Mouse (Mus musculus) erythroblast, embryonic 14.5 days (primary cell): Measurements from ENCODE around the gene Rce1. TPM values are rescaled to one million over a fixed set of nuclear protein-coding genes. Genes with fewer than 3 reads are reported as not detected.

Source experiments
- H3K27me3 ChIP-seq: 2 replicates; pipeline ENCODE4 v1.6.1; 2012; ENCODE audit warnings: inconsistent platforms; ENCODE audit not compliant: control insufficient read depth
- H3K36me3 ChIP-seq: 2 replicates; pipeline ENCODE4 v1.6.1; 2012; ENCODE audit warnings: mild to moderate bottlenecking, inconsistent platforms; ENCODE audit not compliant: control insufficient read depth
- H3K4me1 ChIP-seq: 2 replicates; pipeline ENCODE4 v1.6.1; 2012; ENCODE audit warnings: inconsistent platforms; ENCODE audit not compliant: control insufficient read depth
- H3K4me3 ChIP-seq: replicated peaks from 2 replicates; pipeline ENCODE3; 2012; ENCODE audit warnings: moderate library complexity, mild to moderate bottlenecking, inconsistent platforms
- H3K9me3 ChIP-seq: 2 replicates; pipeline ENCODE4 v1.6.1; 2012; ENCODE audit warnings: low read length, inconsistent platforms, mixed read lengths; ENCODE audit not compliant: control insufficient read depth
- GATA1 ChIP-seq: IDR thresholded peaks from 2 replicates; pipeline ENCODE4 v1.6.1; 2012; ENCODE audit warnings: low read length, inconsistent platforms, mixed read lengths
- TAL1 ChIP-seq: IDR thresholded peaks from 3 replicates; pipeline ENCODE4 v1.6.1; 2012; ENCODE audit warnings: low read length, inconsistent platforms, mixed read lengths
- polyA plus RNA-seq: library from polyadenylated mRNA; stranded (reverse); fragments of >175 nt; gene quantifications from 2 replicates; pipeline ENCODE4 v1.2.3, GENCODE M21; 2012

Rce1 gene
- polyA plus RNA-seq, 1 experiment = 2.8 TPM

DNA sequence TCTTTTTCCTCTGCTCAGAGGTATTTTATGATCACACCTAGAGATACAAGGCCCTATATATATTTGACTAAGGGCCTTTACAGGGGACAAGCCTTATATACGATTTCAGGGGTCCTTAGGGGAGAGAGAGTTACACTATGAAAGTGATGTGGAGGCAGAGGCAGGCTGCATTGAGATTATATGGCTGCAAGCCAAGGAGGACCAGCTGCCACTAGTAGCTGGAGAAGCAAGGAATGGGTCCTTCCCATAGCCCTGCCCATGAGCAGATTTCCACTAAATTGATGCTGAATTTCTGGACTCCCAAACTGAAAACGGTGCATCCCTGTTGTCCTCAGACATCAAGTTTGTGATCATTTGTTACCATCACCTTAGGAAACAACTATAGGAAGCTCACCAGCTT lies 41.6 kb downstream of the Rce1 start:
- no peak overlapping the region for H3K4me3 ChIP-seq
- no peaks in the 10 kb centered on the region for H3K9me3 ChIP-seq
- H3K27me3 ChIP-seq = peaks cover 8% of the 10 kb centered on the region; the same call in 1 of the 2 replicates
- peaks cover 3% of the 10 kb centered on the region for H3K36me3 ChIP-seq
- peaks cover 7% of the 10 kb centered on the region for H3K4me1 ChIP-seq
- TF ChIP-seq TAL1 (no peak), GATA1 (no peak)

DNA sequence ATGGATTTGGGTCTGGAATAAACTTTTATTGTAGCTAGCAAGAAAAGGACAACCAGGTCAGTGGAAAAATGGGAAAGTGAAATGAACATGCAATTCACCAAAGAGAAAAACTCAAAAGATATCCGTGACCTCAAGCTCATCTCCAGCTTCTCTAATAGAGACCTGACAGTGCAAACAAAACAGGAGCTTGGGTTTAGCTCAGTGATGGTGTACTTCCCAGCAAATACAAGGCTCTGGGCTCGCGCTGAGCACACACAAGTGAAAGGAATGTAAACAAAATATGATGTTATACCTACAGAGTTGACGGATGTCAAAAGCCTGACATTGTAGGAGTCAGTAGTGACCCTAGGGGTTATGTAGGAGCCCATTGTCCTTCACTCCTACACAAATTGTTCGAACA lies 46.1 kb downstream of the Rce1 start:
- Histone ChIP-seq H3K9me3 (no peaks in the 10 kb centered on the region), H3K4me3 (no peak overlapping the region), H3K4me1 (peaks cover 35% of the 10 kb centered on the region), H3K36me3 (peaks cover 11% of the 10 kb centered on the region), H3K27me3 (no peaks in the 10 kb centered on the region)
- TF ChIP-seq GATA1 (no peak), TAL1 (no peak)

DNA sequence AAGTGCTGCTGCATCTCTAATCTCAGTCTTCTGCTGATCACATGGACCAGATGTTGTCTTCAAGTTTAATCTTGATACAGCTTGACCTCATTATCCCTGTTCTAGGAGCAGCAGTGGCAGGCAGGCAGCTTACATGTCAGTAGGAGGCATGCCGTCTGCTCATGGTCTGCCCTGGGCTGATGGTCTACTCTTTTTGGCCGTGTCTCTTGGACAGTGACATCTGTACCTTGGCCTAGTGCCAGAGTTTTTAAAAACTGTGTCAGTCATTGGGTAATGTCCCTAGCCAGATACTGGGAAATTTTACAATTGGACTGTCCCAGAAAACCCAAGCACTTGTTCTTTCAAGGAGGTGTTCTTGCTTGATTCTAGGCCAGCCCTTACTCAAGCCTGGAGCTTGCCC lies 46.6 kb downstream of the Rce1 start:
- Histone ChIP-seq H3K4me3 (no peak overlapping the region), H3K27me3 (no peaks in the 10 kb centered on the region), H3K9me3 (no peaks in the 10 kb centered on the region), H3K4me1 (peaks cover 40% of the 10 kb centered on the region), H3K36me3 (peaks cover 15% of the 10 kb centered on the region)
- no peak for TF ChIP-seq TAL1
- no peak for TF ChIP-seq GATA1

DNA sequence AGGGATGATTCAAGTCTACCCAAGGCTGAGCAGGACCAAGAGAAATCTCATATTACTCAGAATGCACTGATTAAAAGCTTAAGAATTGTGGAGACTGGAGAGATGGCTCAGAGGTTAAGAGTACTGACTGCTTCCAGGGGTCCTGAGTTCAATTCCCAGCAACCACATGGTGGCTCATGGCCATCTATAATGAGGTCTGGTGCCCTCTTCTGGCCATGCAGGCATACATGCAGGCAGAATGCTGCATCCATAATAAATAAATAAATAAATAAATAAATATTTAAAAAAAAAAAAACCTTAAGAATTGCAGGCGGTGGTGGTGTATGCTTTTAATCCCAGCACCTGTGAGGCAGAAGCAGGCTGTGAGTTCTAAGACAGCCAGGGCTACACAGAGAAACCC lies 52.2 kb downstream of the Rce1 start:
- no peak for TF ChIP-seq TAL1
- TF ChIP-seq GATA1 = no peak
- Histone ChIP-seq H3K36me3 (peaks cover 48% of the 10 kb centered on the region), H3K9me3 (no peaks in the 10 kb centered on the region), H3K4me1 (peaks cover 86% of the 10 kb centered on the region), H3K27me3 (no peaks in the 10 kb centered on the region), H3K4me3 (no peak overlapping the region)

Other genes starting within 250 kb of the Rce1 start
- gene Kdm2a, start 227.4 kb downstream of the Rce1 start, polyA plus RNA-seq = 1.3 and 2.7 TPM in 2 replicates
- not detected in 2 replicates for gene Rhod, start 186.2 kb downstream of the Rce1 start, polyA plus RNA-seq
- gene Syt12, start 148.2 kb downstream of the Rce1 start, polyA plus RNA-seq = not detected in 2 replicates
- gene 2010003K11Rik, start 127.1 kb downstream of the Rce1 start, polyA plus RNA-seq = not detected in 2 replicates
- 18.5 and 18.7 TPM in 2 replicates for gene Pcx, start 115.2 kb downstream of the Rce1 start, polyA plus RNA-seq
- gene Lrfn4, start 10.0 kb downstream of the Rce1 start, polyA plus RNA-seq = 0.18 and 0.26 TPM in 2 replicates
- 0.18 TPM in 1 of 2 replicates, not detected in the other for gene Gm960, start 73.0 kb upstream of the Rce1 start, polyA plus RNA-seq
- gene Sptbn2, start 85.5 kb upstream of the Rce1 start, polyA plus RNA-seq = not detected in 2 replicates
- 0.32 and 0.47 TPM in 2 replicates for gene Rbm4b, start 130.9 kb upstream of the Rce1 start, polyA plus RNA-seq
- 1.1 and 1.6 TPM in 2 replicates for gene Rbm4, start 168.3 kb upstream of the Rce1 start, polyA plus RNA-seq
- 0.19 and 0.62 TPM in 2 replicates for gene Gm21992, start 186.0 kb upstream of the Rce1 start, polyA plus RNA-seq
- gene Rbm14, start 186.0 kb upstream of the Rce1 start, polyA plus RNA-seq = 3.8 and 5.1 TPM in 2 replicates
- 19.1 and 28.1 TPM in 2 replicates for gene Ccs, start 213.7 kb upstream of the Rce1 start, polyA plus RNA-seq
- gene Ccdc87, start 213.7 kb upstream of the Rce1 start, polyA plus RNA-seq = 0.01 TPM in 1 of 2 replicates, not detected in the other
- gene Ctsf, start 229.5 kb upstream of the Rce1 start, polyA plus RNA-seq = 12.0 and 15.6 TPM in 2 replicates